Mouse (Mus musculus): ENCODE data around the gene Sept11. TPM values are rescaled to one million over a fixed set of nuclear protein-coding genes. Genes with fewer than 3 reads are reported as not detected.

Gene Sept11
- polyA plus RNA-seq, 1 experiment from 2014 or later, result 157 TPM

GRCm38 (mm10) chr5:93172536-93172935, 79.3 kb downstream of the Sept11 start:
- peaks cover 27% of the 10 kb centered on the region for H3K36me3 ChIP-seq (ENCODE audit: control insufficient read depth, insufficient read depth, low read length)
- no peaks in the 10 kb centered on the region for H3K9me3 ChIP-seq (ENCODE audit: control insufficient read depth, low read length)
- no peaks in the 10 kb centered on the region for H3K27me3 ChIP-seq (ENCODE audit: control insufficient read depth, insufficient read depth, low read depth, low read length)
- H3K4me3 ChIP-seq (ENCODE audit: low read length), result no peak overlapping the region
- no peak for ATAC-seq (ENCODE audit: low read depth)
- no peak overlapping the region for H3K4me2 ChIP-seq (ENCODE audit: low read depth, low read length)
- no peak overlapping the region for H3K9ac ChIP-seq (ENCODE audit: low read length)
- H3K27ac ChIP-seq (ENCODE audit: low read length), result no peak overlapping the region
- H3K4me1 ChIP-seq (replicated peaks; ENCODE audit: control insufficient read depth, insufficient read depth, low read length), result no peaks in the 10 kb centered on the region
- WGBS, result 77% methylated on average over 6 of the region's 6 CpGs

GRCm38 (mm10) chr5:93174675-93175074, 81.4 kb downstream of the Sept11 start:
- H3K9me3 ChIP-seq (ENCODE audit: control insufficient read depth, low read length), result no peaks in the 10 kb centered on the region
- 75% methylated on average over 6 of the region's 6 CpGs for whole genome bisulfite sequencing
- H3K27me3 ChIP-seq (ENCODE audit: control insufficient read depth, insufficient read depth, low read depth, low read length), result no peaks in the 10 kb centered on the region
- no peak overlapping the region for H3K4me3 ChIP-seq (ENCODE audit: low read length)
- H3K4me2 ChIP-seq (ENCODE audit: low read depth, low read length), result no peak overlapping the region
- H3K9ac ChIP-seq (ENCODE audit: low read length), result no peak overlapping the region
- ATAC-seq (ENCODE audit: low read depth), result no peak
- H3K36me3 ChIP-seq (ENCODE audit: control insufficient read depth, insufficient read depth, low read length), result peaks cover 22% of the 10 kb centered on the region
- no peak overlapping the region for H3K27ac ChIP-seq (ENCODE audit: low read length)
- H3K4me1 ChIP-seq (replicated peaks; ENCODE audit: control insufficient read depth, insufficient read depth, low read length), result no peaks in the 10 kb centered on the region

GRCm38 (mm10) chr5:93178616-93179015, 85.4 kb downstream of the Sept11 start:
- Histone ChIP-seq H3K9me3 (ENCODE audit: control insufficient read depth, low read length) (no peaks in the 10 kb centered on the region), H3K9ac (ENCODE audit: low read length) (no peak overlapping the region), H3K4me2 (ENCODE audit: low read depth, low read length) (no peak overlapping the region), H3K4me1 (replicated peaks; ENCODE audit: control insufficient read depth, insufficient read depth, low read length) (no peaks in the 10 kb centered on the region), H3K4me3 (ENCODE audit: low read length) (no peak overlapping the region), H3K27me3 (ENCODE audit: control insufficient read depth, insufficient read depth, low read depth, low read length) (no peaks in the 10 kb centered on the region), H3K36me3 (ENCODE audit: control insufficient read depth, insufficient read depth, low read length) (peaks cover 13% of the 10 kb centered on the region), H3K27ac (ENCODE audit: low read length) (no peak overlapping the region)
- 65% methylated on average over 6 of the region's 6 CpGs for WGBS
- ATAC-seq (ENCODE audit: low read depth), result no peak

GRCm38 (mm10) chr5:93180252-93180651, 87.0 kb downstream of the Sept11 start:
- 56% methylated on average over 2 of the region's 2 CpGs for WGBS
- Histone ChIP-seq H3K4me3 (ENCODE audit: low read length) (no peak overlapping the region), H3K36me3 (ENCODE audit: control insufficient read depth, insufficient read depth, low read length) (peaks cover 18% of the 10 kb centered on the region), H3K9me3 (ENCODE audit: control insufficient read depth, low read length) (no peaks in the 10 kb centered on the region), H3K4me2 (ENCODE audit: low read depth, low read length) (no peak overlapping the region), H3K4me1 (replicated peaks; ENCODE audit: control insufficient read depth, insufficient read depth, low read length) (no peaks in the 10 kb centered on the region), H3K27me3 (ENCODE audit: control insufficient read depth, insufficient read depth, low read depth, low read length) (no peaks in the 10 kb centered on the region), H3K9ac (ENCODE audit: low read length) (no peak overlapping the region), H3K27ac (ENCODE audit: low read length) (no peak overlapping the region)
- ATAC-seq (ENCODE audit: low read depth), result peak; percentile 53; the same call in 1 of the 2 replicates

GRCm38 (mm10) chr5:93183311-93183710, 90.1 kb downstream of the Sept11 start:
- Histone ChIP-seq H3K27ac (ENCODE audit: low read length) (no peak overlapping the region), H3K9ac (ENCODE audit: low read length) (no peak overlapping the region), H3K27me3 (ENCODE audit: control insufficient read depth, insufficient read depth, low read depth, low read length) (no peaks in the 10 kb centered on the region), H3K4me2 (ENCODE audit: low read depth, low read length) (no peak overlapping the region), H3K9me3 (ENCODE audit: control insufficient read depth, low read length) (no peaks in the 10 kb centered on the region), H3K4me3 (ENCODE audit: low read length) (no peak overlapping the region), H3K36me3 (ENCODE audit: control insufficient read depth, insufficient read depth, low read length) (peaks cover 26% of the 10 kb centered on the region), H3K4me1 (replicated peaks; ENCODE audit: control insufficient read depth, insufficient read depth, low read length) (no peaks in the 10 kb centered on the region)
- 83% methylated on average over 6 of the region's 6 CpGs for WGBS
- ATAC-seq (ENCODE audit: low read depth), result no peak

GRCm38 (mm10) chr5:93184548-93184947, 91.3 kb downstream of the Sept11 start:
- no peaks in the 10 kb centered on the region for H3K9me3 ChIP-seq (ENCODE audit: control insufficient read depth, low read length)
- H3K4me1 ChIP-seq (replicated peaks; ENCODE audit: control insufficient read depth, insufficient read depth, low read length), result no peaks in the 10 kb centered on the region
- no peak overlapping the region for H3K27ac ChIP-seq (ENCODE audit: low read length)
- H3K4me2 ChIP-seq (ENCODE audit: low read depth, low read length), result no peak overlapping the region
- H3K27me3 ChIP-seq (ENCODE audit: control insufficient read depth, insufficient read depth, low read depth, low read length), result no peaks in the 10 kb centered on the region
- no peak overlapping the region for H3K9ac ChIP-seq (ENCODE audit: low read length)
- ATAC-seq (ENCODE audit: low read depth), result no peak
- peaks cover 26% of the 10 kb centered on the region for H3K36me3 ChIP-seq (ENCODE audit: control insufficient read depth, insufficient read depth, low read length)
- 87% methylated on average over 6 of the region's 6 CpGs for WGBS
- no peak overlapping the region for H3K4me3 ChIP-seq (ENCODE audit: low read length)

GRCm38 (mm10) chr5:93189607-93190006, 96.4 kb downstream of the Sept11 start:
- Histone ChIP-seq H3K27me3 (ENCODE audit: control insufficient read depth, insufficient read depth, low read depth, low read length) (no peaks in the 10 kb centered on the region), H3K36me3 (ENCODE audit: control insufficient read depth, insufficient read depth, low read length) (peaks cover 23% of the 10 kb centered on the region), H3K9me3 (ENCODE audit: control insufficient read depth, low read length) (no peaks in the 10 kb centered on the region), H3K27ac (ENCODE audit: low read length) (no peak overlapping the region), H3K4me1 (replicated peaks; ENCODE audit: control insufficient read depth, insufficient read depth, low read length) (no peaks in the 10 kb centered on the region), H3K4me2 (ENCODE audit: low read depth, low read length) (no peak overlapping the region), H3K4me3 (ENCODE audit: low read length) (no peak overlapping the region), H3K9ac (ENCODE audit: low read length) (no peak overlapping the region)
- WGBS, result 70% methylated on average over 3 of the region's 3 CpGs
- no peak for ATAC-seq (ENCODE audit: low read depth)

GRCm38 (mm10) chr5:93190428-93190827, 97.2 kb downstream of the Sept11 start:
- no peaks in the 10 kb centered on the region for H3K9me3 ChIP-seq (ENCODE audit: control insufficient read depth, low read length)
- H3K36me3 ChIP-seq (ENCODE audit: control insufficient read depth, insufficient read depth, low read length), result peaks cover 17% of the 10 kb centered on the region

GRCm38 (mm10) chr5:93198232-93198631, 105.0 kb downstream of the Sept11 start:
- 81% methylated on average over 3 of the region's 3 CpGs for WGBS

More at GRCm38 (mm10) chr5:93190428-93190827, 97.2 kb downstream of the Sept11 start:
- Histone ChIP-seq H3K4me2 (ENCODE audit: low read depth, low read length) (no peak overlapping the region), H3K9ac (ENCODE audit: low read length) (no peak overlapping the region), H3K27me3 (ENCODE audit: control insufficient read depth, insufficient read depth, low read depth, low read length) (no peaks in the 10 kb centered on the region), H3K4me1 (replicated peaks; ENCODE audit: control insufficient read depth, insufficient read depth, low read length) (no peaks in the 10 kb centered on the region), H3K4me3 (ENCODE audit: low read length) (no peak overlapping the region), H3K27ac (ENCODE audit: low read length) (no peak overlapping the region)
- 96% methylated on average over 5 of the region's 5 CpGs for WGBS
- ATAC-seq (ENCODE audit: low read depth), result no peak

GRCm38 (mm10) chr5:93201181-93201580, 107.9 kb downstream of the Sept11 start:
- no peak for ATAC-seq (ENCODE audit: low read depth)
- Histone ChIP-seq H3K27me3 (ENCODE audit: control insufficient read depth, insufficient read depth, low read depth, low read length) (no peaks in the 10 kb centered on the region), H3K4me2 (ENCODE audit: low read depth, low read length) (no peak overlapping the region), H3K4me1 (replicated peaks; ENCODE audit: control insufficient read depth, insufficient read depth, low read length) (peaks cover 6% of the 10 kb centered on the region), H3K27ac (ENCODE audit: low read length) (no peak overlapping the region), H3K9ac (ENCODE audit: low read length) (no peak overlapping the region), H3K9me3 (ENCODE audit: control insufficient read depth, low read length) (no peaks in the 10 kb centered on the region), H3K4me3 (ENCODE audit: low read length) (no peak overlapping the region), H3K36me3 (ENCODE audit: control insufficient read depth, insufficient read depth, low read length) (peaks cover 16% of the 10 kb centered on the region)
- WGBS, result 66% methylated on average over 1 of the region's 1 CpGs

More at GRCm38 (mm10) chr5:93198232-93198631, 105.0 kb downstream of the Sept11 start:
- ATAC-seq (ENCODE audit: low read depth), result no peak
- H3K9ac ChIP-seq (ENCODE audit: low read length), result no peak overlapping the region
- H3K4me1 ChIP-seq (replicated peaks; ENCODE audit: control insufficient read depth, insufficient read depth, low read length), result no peaks in the 10 kb centered on the region
- H3K36me3 ChIP-seq (ENCODE audit: control insufficient read depth, insufficient read depth, low read length), result peaks cover 18% of the 10 kb centered on the region
- H3K27me3 ChIP-seq (ENCODE audit: control insufficient read depth, insufficient read depth, low read depth, low read length), result no peaks in the 10 kb centered on the region
- H3K4me3 ChIP-seq (ENCODE audit: low read length), result no peak overlapping the region
- H3K9me3 ChIP-seq (ENCODE audit: control insufficient read depth, low read length), result no peaks in the 10 kb centered on the region
- H3K4me2 ChIP-seq (ENCODE audit: low read depth, low read length), result no peak overlapping the region
- no peak overlapping the region for H3K27ac ChIP-seq (ENCODE audit: low read length)
